Mouse (Mus musculus) embryo, embryonic 11 days (tissue): Measurements from ENCODE around the gene Pik3c2b.
A peak's percentile ranks its signal among the peaks of the same experiment; 100 is the strongest.

Source experiments
- DNase-seq: peaks from one replicate; pipeline ENCODE4 v3.0.0-alpha.2; 2015

Gene Pik3c2b

GRCm38 (mm10) chr1:133102108-133102507 lies 56.6 kb downstream of the Pik3c2b start:
- no peak for DNase-seq

- DNase-seq: no peak
Measured at GRCm38 (mm10) chr1:133103315-133103714, 57.8 kb downstream of the Pik3c2b start.

GRCm38 (mm10) chr1:133103871-133104270 lies 58.4 kb downstream of the Pik3c2b start:
- no peak for DNase-seq

GRCm38 (mm10) chr1:133116108-133116507 lies 70.6 kb downstream of the Pik3c2b start:
- no peak for DNase-seq

- no peak for DNase-seq
Measured at GRCm38 (mm10) chr1:133118127-133118526, 72.7 kb downstream of the Pik3c2b start.

- DNase-seq: no peak
Measured at GRCm38 (mm10) chr1:133118844-133119243, 73.4 kb downstream of the Pik3c2b start.

GRCm38 (mm10) chr1:133119931-133120712 lies 74.7 kb downstream of the Pik3c2b start:
- no peak for DNase-seq

- DNase-seq: no peak
Measured at GRCm38 (mm10) chr1:133121246-133121645, 75.8 kb downstream of the Pik3c2b start.

GRCm38 (mm10) chr1:133124137-133124536 lies 78.7 kb downstream of the Pik3c2b start:
- DNase-seq: no peak

- DNase-seq: no peak
Measured at GRCm38 (mm10) chr1:133125640-133126364, 80.3 kb downstream of the Pik3c2b start.

- no peak for DNase-seq
Measured at GRCm38 (mm10) chr1:133126365-133126740, 80.9 kb downstream of the Pik3c2b start.

GRCm38 (mm10) chr1:133127328-133127727 lies 81.9 kb downstream of the Pik3c2b start:
- DNase-seq: no peak

- DNase-seq: peak; percentile 42
Measured at GRCm38 (mm10) chr1:133129471-133130221, 84.2 kb downstream of the Pik3c2b start.

GRCm38 (mm10) chr1:133130638-133131560 lies 85.4 kb downstream of the Pik3c2b start, which contains the start of gene Ppp1r15b:
TSS of gene Ppp1r15b (plus strand) at chr1:133131143.
- DNase-seq: peak; percentile 100

GRCm38 (mm10) chr1:133131561-133131905 lies 86.1 kb downstream of the Pik3c2b start:
- DNase-seq: no peak

- no peak for DNase-seq
Measured at GRCm38 (mm10) chr1:133131936-133132335, 86.5 kb downstream of the Pik3c2b start.

GRCm38 (mm10) chr1:133132388-133133326 lies 87.2 kb downstream of the Pik3c2b start:
- no peak for DNase-seq

GRCm38 (mm10) chr1:133133425-133133824 lies 88.0 kb downstream of the Pik3c2b start:
- DNase-seq: no peak

GRCm38 (mm10) chr1:133134071-133134470 lies 88.6 kb downstream of the Pik3c2b start:
- DNase-seq: no peak

GRCm38 (mm10) chr1:133134881-133135280 lies 89.4 kb downstream of the Pik3c2b start:
- no peak for DNase-seq

GRCm38 (mm10) chr1:133135808-133136207 lies 90.3 kb downstream of the Pik3c2b start:
- no peak for DNase-seq
